Mouse (Mus musculus): ENCODE results near the gene 4930579F01Rik.

DNA sequence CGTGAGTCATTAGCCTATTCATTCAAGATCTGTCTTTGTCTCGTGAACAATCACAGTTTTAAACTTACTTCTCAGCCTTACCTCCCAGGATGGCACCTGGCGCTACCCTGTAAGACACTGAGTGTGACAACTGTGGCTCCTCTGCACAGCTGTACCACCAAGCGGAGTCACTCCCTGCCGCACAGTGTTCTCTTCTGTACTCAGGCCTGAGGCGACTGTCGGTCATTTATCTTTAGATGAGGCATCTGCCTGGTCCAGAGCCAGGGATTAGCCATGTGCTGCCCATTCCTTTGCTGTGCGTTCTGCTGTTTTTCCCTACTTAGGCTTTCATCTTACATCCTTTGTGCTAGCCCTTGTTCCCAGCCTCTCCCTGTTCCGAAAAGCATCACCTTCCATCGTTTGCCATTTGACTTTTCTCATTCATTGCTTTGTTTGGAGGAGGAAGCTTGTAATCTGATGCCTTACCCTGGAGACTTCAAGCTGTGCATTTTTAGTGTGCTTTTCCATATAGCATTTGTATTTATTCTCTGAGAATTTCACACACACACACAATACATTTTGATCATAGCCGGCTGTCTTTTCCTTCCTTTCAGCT, 21.9 kb upstream of the 4930579F01Rik start:
- TF ChIP-seq CTCF (IDR thresholded peaks at IDR 0.05; ENCODE audit: borderline replicate concordance, insufficient read depth, low read depth, low read length) (no peak), POLR2A (IDR thresholded peaks at IDR 0.05; ENCODE audit: borderline replicate concordance, insufficient read depth, low read length) (no peak)

All from cerebellum, adult 2 months (tissue).